Mouse (Mus musculus) WW6 (cell line): ENCODE measurements around the gene Osm.
A peak's percentile ranks its signal among the peaks of the same experiment; 100 is the strongest.

Experiments
- DNase-seq: peaks from one replicate; pipeline ENCODE4 v3.0.0-alpha.2; 2013; ENCODE audit warnings: low read depth, low spot score

The Osm gene

DNA sequence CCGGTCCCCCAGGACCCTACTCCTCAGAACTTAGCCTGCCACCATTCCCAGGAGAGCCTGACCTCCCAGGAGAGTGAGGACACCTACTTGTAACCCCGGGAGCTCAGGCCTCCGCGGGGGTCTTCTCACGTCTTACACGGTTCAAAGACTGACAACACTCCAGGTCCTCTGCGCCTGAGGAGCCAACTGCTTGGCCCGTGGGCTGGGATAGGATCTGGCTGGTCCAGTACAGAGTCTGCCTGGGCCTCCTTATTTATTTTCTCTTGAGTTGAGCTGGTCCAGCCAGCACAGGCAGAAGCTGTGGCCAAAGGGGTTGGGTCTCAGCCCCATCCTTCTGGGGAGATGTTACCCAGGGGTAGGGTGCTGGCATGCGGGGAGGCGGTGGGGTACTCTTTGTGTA lies 21.2 kb upstream of the Osm start:
- no peak for DNase-seq

- no peak for DNase-seq
Measured at GRCm38 (mm10) chr11:4216248-4217000, 19.8 kb upstream of the Osm start.

DNA sequence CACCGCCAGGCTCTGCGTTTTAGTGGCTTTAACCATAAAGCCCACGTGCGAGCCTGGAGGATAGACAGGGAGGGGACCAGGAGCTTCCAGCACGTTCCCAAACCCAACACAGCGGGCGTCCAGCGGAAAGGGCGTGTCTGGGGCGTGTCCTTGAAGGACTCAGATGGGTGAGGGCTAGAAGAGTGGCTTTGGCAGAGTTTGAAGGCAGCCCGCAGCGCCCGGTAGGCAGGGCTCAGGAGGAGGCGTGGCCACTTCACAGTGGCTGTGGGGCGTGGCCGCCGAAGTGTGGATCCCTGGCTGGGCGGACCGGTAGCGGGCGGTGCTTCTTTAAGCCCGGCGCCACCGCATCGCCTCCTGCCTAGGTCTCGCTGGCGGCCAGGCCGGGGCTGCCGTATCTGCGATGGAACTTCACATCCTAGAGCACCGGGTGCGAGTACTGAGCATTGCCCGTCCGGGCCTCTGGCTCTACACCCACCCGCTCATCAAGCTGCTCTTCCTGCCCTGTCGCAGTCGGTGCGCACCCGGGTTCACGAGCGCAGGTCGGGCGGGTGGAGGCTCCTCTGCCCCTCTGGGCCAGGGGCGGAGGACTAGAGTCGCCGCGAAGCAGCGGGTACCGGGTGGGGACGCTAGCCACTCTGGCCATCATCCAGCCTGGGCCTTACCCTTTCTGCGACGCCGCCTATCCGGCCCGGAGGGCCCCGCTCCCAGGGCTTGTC lies 18.1 kb upstream of the Osm start, which contains the start of gene Castor1:
Gene Castor1, plus strand, starts transcription at position 312 of the 716 bp plus-strand sequence.
- peak; percentile 97 for DNase-seq

DNA sequence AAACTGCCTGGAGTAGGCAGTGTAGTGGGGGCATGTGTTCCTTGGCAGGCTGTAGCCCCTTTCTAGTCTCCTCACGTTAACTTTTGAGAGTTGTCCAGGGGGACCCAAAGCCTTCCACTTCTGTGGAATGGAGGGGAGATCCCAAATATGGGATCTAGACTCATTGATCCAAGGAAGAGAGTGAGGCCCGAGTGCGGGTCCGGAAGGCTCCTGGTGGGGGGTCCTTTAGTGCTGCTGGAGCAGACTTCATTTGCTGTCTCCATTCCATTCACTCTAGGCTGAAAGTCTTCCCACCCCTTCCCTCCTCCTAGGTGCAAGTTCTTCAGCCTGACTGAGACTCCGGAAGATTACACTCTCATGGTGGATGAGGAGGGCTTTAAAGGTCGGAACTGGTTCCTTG lies 17.6 kb upstream of the Osm start:
- no peak for DNase-seq

- DNase-seq: no peak
Measured at GRCm38 (mm10) chr11:4219317-4219751, 16.9 kb upstream of the Osm start.

DNA sequence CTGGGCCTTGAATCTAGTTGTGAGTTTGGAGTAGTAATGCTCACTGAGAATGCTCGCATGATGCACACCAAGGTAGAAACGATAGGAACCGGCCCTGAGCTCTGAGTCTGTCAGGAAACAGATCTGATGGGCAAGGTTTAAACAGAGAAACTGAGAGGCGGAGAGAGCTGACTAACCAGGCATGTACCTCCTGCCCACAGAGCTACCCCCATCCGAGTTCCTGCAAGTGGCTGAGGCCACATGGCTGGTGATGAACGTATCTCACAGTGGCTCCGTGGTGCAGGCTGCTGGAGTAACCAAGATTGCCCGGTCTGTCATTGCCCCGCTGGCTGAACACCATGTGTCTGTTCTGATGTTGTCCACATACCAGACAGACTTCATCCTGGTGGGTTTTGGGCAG lies 16.3 kb upstream of the Osm start:
- no peak for DNase-seq

DNA sequence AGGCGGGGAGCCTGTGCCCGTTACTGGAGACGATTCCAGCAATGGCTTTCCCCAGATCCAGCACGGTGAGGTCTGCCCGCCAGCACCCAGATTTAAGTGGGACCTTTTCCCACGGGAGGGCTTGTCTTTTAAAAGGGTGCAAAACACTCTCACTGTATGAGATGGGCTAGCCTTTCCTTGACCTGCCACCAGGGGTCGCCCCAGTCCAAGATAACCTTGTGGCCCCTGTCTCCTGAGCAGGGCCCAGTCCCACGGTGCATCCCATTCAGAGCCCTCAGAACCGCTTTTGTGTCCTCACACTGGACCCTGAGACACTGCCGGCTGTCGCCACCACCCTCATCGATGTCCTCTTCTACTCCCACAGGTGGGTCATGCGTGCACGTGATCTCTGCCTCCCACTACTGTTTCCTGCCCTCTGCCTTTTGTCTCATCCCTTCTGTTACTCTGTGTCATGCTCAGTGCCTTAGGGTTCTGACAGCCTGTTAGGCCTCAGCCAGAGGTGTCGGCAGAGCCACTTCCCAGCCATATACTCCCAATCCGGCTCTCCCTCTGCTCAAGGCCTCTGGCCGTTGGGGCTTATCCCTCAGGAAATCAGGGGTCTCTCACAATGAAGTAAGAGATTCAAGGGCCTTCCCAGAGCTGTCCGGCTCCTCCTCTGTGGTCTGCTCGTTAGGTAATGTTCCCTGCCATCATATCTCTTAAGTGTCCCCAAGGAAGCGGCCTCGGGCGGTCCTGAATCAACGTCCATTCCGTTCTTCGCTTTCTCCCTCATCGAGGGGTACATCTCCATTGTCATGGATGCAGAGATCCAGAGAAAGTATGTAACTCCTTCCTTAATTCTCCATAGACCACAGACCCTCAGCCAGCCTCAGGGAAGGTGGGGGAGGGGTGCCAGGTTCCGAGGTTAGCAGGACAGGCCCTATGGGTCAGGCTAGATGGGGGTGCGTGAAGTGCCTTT lies 15.5 kb upstream of the Osm start:
- peak; percentile 66 for DNase-seq

GRCm38 (mm10) chr11:4222046-4222950 lies 13.9 kb upstream of the Osm start:
- DNase-seq: no peak

DNA sequence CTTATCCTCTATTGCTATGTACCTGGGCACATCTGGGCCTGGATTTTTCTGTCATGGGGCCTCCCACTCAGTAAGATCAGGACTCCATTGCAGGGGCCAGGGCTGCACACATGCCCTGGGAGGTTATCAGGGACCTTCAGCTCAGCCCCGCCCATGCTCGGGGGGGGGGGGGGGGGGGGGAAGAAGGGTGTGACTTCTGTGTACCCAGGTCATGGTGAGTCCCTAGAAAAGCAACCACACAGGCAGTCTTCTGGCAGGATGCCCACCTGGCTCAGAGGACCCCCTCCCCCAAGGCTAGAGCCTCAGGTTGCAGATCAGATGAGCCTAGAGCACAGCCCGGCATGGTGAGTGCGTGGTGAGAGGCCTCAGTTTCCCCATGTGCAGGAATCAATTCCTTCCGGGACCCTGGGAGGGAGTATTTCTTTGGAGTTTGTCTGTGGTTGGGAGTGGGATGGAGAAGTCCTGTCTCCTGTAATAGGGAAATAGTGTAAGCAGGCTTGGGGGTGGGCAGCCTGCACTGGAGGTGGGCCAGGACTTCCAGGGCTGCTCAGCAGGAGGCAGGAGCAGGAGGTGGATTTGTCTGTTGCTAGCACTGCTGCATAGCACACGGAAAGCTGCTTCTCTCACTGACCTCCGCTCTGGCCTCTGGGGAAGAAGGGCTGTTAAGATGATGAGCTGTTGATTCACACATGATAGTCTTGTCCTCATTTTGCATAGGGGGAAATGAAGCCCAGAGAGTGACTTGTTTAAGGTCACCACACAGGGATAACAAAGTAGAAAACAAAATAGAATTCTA lies 12.6 kb upstream of the Osm start:
- DNase-seq: no peak

DNA sequence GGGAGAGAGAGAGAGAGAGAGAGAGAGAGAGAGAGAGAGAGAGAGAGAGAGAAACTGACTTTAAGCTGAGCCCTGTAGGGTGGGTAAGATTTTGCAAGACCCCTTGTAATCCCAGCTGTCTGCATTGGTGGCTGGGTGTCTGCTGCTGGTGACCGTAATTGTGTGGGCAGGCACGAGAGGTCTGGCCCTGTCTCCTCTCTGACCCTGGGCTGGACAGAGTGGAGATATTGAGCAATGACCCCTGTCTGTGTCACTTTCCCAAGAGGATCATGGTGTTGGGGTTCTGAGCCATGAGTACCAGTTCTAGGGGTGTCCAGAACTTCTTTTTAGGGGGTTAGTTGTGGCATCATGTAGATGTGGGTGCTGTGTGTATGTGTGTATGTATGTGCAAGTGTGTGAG lies 12.0 kb upstream of the Osm start:
- DNase-seq: no peak

- DNase-seq: no peak
Measured at GRCm38 (mm10) chr11:4226569-4227325, 9.5 kb upstream of the Osm start.

- DNase-seq: no peak
Measured at GRCm38 (mm10) chr11:4228463-4228862, 7.8 kb upstream of the Osm start.

- DNase-seq: no peak
Measured at GRCm38 (mm10) chr11:4229841-4230240, 6.4 kb upstream of the Osm start.

- no peak for DNase-seq
Measured at GRCm38 (mm10) chr11:4231435-4231834, 4.8 kb upstream of the Osm start.

DNA sequence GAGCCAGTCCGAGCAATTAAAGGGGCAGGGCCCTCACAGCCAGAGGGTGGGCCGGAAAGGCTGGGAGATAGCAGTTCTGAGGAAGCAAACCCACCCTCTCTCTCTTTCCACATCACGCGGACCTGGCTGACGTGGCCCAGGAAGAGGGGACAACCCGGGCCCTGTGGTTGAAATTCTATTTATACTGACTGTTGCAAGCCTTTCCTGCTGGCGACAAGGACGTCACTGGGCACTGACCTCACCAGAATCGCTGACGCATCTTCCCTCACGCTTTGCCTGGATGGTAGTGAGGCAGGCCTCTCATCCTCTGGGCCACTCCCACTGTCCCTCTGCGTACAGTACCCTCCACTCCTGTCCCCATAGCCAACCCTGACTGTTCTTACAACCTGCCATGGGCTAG lies 3.6 kb upstream of the Osm start:
- DNase-seq: no peak

GRCm38 (mm10) chr11:4235052-4235655 lies 1.1 kb upstream of the Osm start:
- DNase-seq: no peak

DNA sequence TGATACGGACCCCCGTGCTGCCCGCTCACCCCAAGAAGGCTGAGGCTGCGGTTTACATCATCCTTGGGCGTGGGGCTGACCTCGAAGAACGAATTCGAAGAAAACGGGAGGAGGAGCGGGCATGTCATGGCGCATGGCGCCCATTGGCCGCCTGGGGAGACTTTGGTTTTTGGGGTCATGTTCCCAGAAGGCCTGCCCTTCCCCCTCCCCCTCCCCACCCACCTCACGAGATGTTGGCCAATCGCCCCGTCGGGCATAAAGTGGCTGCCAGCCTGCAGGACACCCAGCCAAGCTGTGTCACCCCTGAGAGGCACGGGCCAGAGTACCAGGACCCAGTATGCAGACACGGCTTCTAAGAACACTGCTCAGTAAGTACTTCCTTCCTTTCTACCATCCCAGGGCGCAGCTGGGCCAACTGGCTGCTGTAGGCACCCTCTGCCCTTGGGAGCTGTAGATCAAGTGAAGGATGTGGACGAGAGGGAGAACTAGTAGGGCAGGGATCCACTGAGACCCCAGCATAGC lies 387 bp downstream of the Osm start:
- no peak for DNase-seq

GRCm38 (mm10) chr11:4237389-4237912 lies 1.2 kb downstream of the Osm start:
- DNase-seq: no peak
